29 mouse cellular contexts compared by ENCODE assay signal in genomic region chr10:36557673-36558072, GRCm38 (mm10). TPM values are rescaled to one million over a fixed set of nuclear protein-coding genes. Genes with fewer than 3 reads are reported as not detected.
"Had no signal": no experiment of that assay in that cellular context is flagged by ENCODE, and none has a peak within 500 bp of the region (broad histone marks: within the 10 kb centered on the region; RNA-seq: fewer than 3 reads in every experiment).

No protein-coding gene starts in this region.

- H3K36me3 ChIP-seq: heart, embryonic 13.5 days; heart, embryonic 15.5 days; hindbrain, embryonic 13.5 days; hindbrain, embryonic 15.5 days; kidney, embryonic 15.5 days; limb, embryonic 13.5 days; limb, embryonic 15.5 days; liver, embryonic 12.5 days had no signal

- H3K4me3 ChIP-seq: heart, adult 2 months; heart, embryonic 13.5 days; heart, embryonic 15.5 days; hindbrain, embryonic 13.5 days; hindbrain, embryonic 15.5 days; kidney, embryonic 15.5 days; limb, embryonic 13.5 days; limb, embryonic 15.5 days; liver, embryonic 12.5 days had no signal

- H3K9ac ChIP-seq: heart, embryonic 13.5 days; heart, embryonic 15.5 days; hindbrain, embryonic 13.5 days; hindbrain, embryonic 15.5 days; kidney, embryonic 15.5 days; limb, embryonic 13.5 days; limb, embryonic 15.5 days; liver, embryonic 12.5 days; liver, embryonic 14.5 days had no signal

- H3K27ac ChIP-seq: heart, adult 2 months; heart, embryonic 13.5 days; heart, embryonic 15.5 days; hindbrain, embryonic 13.5 days; hindbrain, embryonic 15.5 days; hindbrain, postnatal 0 days; kidney, embryonic 15.5 days; kidney, postnatal 0 days; limb, embryonic 13.5 days; limb, embryonic 15.5 days; liver, embryonic 12.5 days; liver, embryonic 14.5 days had no signal

- DNase-seq: gastrocnemius, postnatal 10 days; gastrocnemius, postnatal 25 days; heart, adult 11 months; heart, adult 2 months; heart, postnatal 14 days; heart, postnatal 36 days; kidney, adult 11 months; kidney, adult 2 months; kidney, adult 9 months; kidney, postnatal 14 days; kidney, postnatal 36 days; layer of hippocampus, adult 9-11 months; layer of hippocampus, postnatal 36 days; left cerebral cortex, postnatal 4 days had no signal

- H3K4me1 ChIP-seq: heart, embryonic 15.5 days; hindbrain, embryonic 15.5 days; kidney, embryonic 15.5 days; limb, embryonic 13.5 days; limb, embryonic 15.5 days; liver, embryonic 12.5 days had no signal

- H3K9me3 ChIP-seq: heart, embryonic 13.5 days; heart, embryonic 15.5 days; hindbrain, embryonic 13.5 days; hindbrain, embryonic 15.5 days; kidney, embryonic 15.5 days; limb, embryonic 13.5 days; limb, embryonic 15.5 days; liver, embryonic 12.5 days had no signal

- H3K27me3 ChIP-seq: heart, embryonic 13.5 days; heart, embryonic 15.5 days; hindbrain, embryonic 13.5 days; hindbrain, embryonic 15.5 days; kidney, embryonic 15.5 days; limb, embryonic 13.5 days; limb, embryonic 15.5 days; liver, embryonic 12.5 days had no signal

- ATAC-seq: hindbrain, postnatal 0 days; intestine, embryonic 16.5 days; liver, embryonic 12.5 days had no signal

- H3K4me2 ChIP-seq: heart, embryonic 11.5 days; heart, embryonic 13.5 days; heart, embryonic 15.5 days; hindbrain, embryonic 13.5 days; hindbrain, embryonic 15.5 days; kidney, embryonic 15.5 days; limb, embryonic 13.5 days; limb, embryonic 15.5 days; liver, embryonic 12.5 days had no signal

RNA-seq across cellular contexts. Expression of gene Hs3st5, which starts 51.1 kb away (rescaled TPM):
- total RNA-seq: hematopoietic stem cell, adult 5-6 weeks; liver, adult 2 months had no signal
- polyA plus RNA-seq: liver, adult 2 months; liver, embryonic 12.5 days had no signal
